Mouse (Mus musculus): ENCODE results near the gene Rarg. TPM values are rescaled to one million over a fixed set of nuclear protein-coding genes. Genes with fewer than 3 reads are reported as not detected.

The Rarg gene
- polyA plus RNA-seq, 1 experiment from 2014 or later = 5.9 TPM

DNA sequence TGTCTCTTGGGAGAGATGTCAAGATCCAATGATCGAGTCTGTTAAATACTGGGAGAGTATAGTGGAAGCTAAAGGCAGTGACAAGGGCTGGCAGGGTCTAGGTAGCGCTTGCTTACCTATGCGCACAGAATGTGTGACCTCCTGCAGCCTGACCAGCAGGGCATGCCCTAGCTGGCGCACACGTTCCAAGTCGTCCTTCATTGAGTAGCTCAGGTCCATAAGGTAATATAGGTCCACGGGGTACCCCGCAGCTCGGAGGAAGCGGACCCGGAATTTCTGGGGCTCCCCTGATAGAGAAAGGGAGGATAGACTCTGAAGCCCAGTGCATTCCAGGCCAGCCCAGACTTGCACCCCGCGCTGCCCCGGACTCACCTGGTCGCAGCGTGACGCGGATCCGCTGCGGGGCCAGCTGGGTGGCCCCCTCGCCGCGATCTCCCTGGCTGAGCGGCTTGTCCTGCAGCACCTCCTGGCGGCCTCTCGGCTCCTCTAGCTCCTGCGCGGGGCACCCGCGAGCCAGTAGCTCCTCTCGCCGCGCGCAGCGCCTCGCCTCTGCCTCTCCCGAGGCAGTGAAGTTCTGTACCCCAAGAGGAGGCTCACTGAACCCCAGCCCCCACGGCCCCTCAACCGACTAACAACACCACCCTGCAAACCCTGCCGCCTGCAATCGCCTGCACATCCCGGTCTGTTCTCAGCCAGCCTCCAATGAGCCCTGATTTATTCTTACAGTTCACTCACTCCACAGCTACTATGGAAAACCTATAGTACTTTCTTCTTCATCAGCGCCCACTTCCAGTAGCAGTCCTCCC is 32.9 kb downstream of the Rarg start:
- Histone ChIP-seq H3K4me1 (replicated peaks; ENCODE audit: control insufficient read depth, insufficient read depth, low read length) (no peaks in the 10 kb centered on the region), H3K27me3 (replicated peaks; ENCODE audit: control insufficient read depth, insufficient read depth, low read length) (no peaks in the 10 kb centered on the region; the same call in 1 of the 2 replicates), H3K4me3 (ENCODE audit: low read depth, low read length) (peak overlapping the region; percentile 38), H3K27ac (ENCODE audit: low read depth, low read length) (no peak overlapping the region), H3K36me3 (ENCODE audit: control insufficient read depth, insufficient read depth) (no peaks in the 10 kb centered on the region), H3K4me2 (replicated peaks; ENCODE audit: low read depth) (peak overlapping the region; percentile 90), H3K9ac (ENCODE audit: low read depth, low read length) (peak overlapping the region; percentile 45), H3K9me3 (ENCODE audit: control insufficient read depth) (no peaks in the 10 kb centered on the region)
- ATAC-seq = peak; percentile 79
- peak; percentile 95 for TF ChIP-seq CTCF (IDR thresholded peaks at IDR 0.05; ENCODE audit: low read depth)
- WGBS = 4% methylated on average over 37 of the region's 43 CpGs

GRCm38 (mm10) chr15:102222386-102222785 is 34.9 kb downstream of the Rarg start:
- Histone ChIP-seq H3K4me2 (replicated peaks; ENCODE audit: low read depth) (no peak overlapping the region), H3K27me3 (replicated peaks; ENCODE audit: control insufficient read depth, insufficient read depth, low read length) (no peaks in the 10 kb centered on the region; the same call in 1 of the 2 replicates), H3K4me1 (replicated peaks; ENCODE audit: control insufficient read depth, insufficient read depth, low read length) (no peaks in the 10 kb centered on the region), H3K4me3 (ENCODE audit: low read depth, low read length) (no peak overlapping the region), H3K36me3 (ENCODE audit: control insufficient read depth, insufficient read depth) (peaks cover 4% of the 10 kb centered on the region; the same call in 1 of the 2 replicates), H3K9me3 (ENCODE audit: control insufficient read depth) (no peaks in the 10 kb centered on the region), H3K9ac (ENCODE audit: low read depth, low read length) (no peak overlapping the region), H3K27ac (ENCODE audit: low read depth, low read length) (no peak overlapping the region)
- 65% methylated on average over 10 of the region's 10 CpGs for WGBS
- no peak for ATAC-seq
- peak; percentile 37 for TF ChIP-seq CTCF (IDR thresholded peaks at IDR 0.05; ENCODE audit: low read depth)

DNA sequence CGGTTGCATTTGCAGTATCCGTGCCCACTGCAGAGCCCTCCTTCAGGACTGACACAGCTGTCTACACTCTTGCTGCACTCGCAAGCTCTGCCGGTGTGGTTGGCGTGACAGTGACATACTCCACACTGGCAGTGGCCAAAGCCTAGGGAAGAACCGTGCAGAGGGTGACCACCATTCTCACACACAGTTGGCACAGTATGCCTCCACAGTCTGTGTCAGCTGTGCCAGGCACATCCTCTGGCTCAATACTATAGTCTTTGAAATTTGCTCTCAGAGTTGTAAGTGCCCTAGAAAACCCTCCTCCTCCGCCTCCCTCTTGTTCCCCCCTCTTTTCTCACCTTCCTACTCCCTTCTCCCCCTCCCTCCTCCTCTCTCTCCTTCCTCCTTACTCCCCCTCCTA is 40.0 kb downstream of the Rarg start:
- Histone ChIP-seq H3K4me3 (ENCODE audit: low read depth, low read length) (no peak overlapping the region), H3K9ac (ENCODE audit: low read depth, low read length) (no peak overlapping the region), H3K4me1 (replicated peaks; ENCODE audit: control insufficient read depth, insufficient read depth, low read length) (no peaks in the 10 kb centered on the region), H3K36me3 (ENCODE audit: control insufficient read depth, insufficient read depth) (peaks cover 45% of the 10 kb centered on the region), H3K27me3 (replicated peaks; ENCODE audit: control insufficient read depth, insufficient read depth, low read length) (no peaks in the 10 kb centered on the region), H3K27ac (ENCODE audit: low read depth, low read length) (no peak overlapping the region), H3K9me3 (ENCODE audit: control insufficient read depth) (no peaks in the 10 kb centered on the region), H3K4me2 (replicated peaks; ENCODE audit: low read depth) (no peak overlapping the region)
- ATAC-seq = no peak
- no peak for TF ChIP-seq CTCF (IDR thresholded peaks at IDR 0.05; ENCODE audit: low read depth)
- 91% methylated on average over 7 of the region's 7 CpGs for WGBS

DNA sequence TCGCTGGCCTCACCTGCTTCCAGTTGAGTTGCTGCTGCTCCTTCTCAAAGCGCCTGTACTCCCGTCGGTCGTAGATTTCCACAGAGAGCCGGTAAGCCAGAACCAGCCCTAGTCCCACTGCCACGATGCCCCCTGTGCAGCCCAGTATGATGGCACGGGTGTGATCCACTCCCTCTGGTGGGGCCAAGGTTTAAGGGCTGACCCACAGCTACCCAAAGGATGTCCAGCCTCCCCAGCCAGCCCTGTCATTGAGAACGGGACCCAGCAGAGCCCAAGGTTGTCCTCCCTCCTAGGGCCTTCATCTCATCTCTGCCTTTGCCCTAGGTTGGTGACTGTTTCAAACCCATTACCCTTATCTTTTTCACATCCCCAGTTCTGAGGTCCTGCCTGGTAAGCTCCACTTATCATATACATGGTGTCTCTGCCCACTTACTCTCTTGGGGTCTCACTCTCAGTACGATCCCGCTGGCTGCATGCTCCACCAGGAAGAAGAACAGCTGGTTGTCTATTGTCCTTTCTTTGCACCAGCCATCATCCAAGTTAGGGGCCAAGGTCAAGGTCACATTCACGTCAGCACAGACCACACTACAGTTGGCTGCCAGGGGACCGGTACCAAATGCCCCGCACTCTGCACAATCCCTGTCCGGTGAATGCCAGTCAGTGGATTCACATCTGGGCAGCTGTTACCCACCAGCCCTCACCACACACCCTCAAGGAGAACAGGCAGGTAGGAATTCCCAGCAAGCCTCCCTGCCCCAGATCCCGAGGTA is 40.7 kb downstream of the Rarg start:
- Histone ChIP-seq H3K4me1 (replicated peaks; ENCODE audit: control insufficient read depth, insufficient read depth, low read length) (no peaks in the 10 kb centered on the region), H3K27ac (ENCODE audit: low read depth, low read length) (no peak overlapping the region), H3K27me3 (replicated peaks; ENCODE audit: control insufficient read depth, insufficient read depth, low read length) (no peaks in the 10 kb centered on the region), H3K4me3 (ENCODE audit: low read depth, low read length) (no peak overlapping the region), H3K9me3 (ENCODE audit: control insufficient read depth) (no peaks in the 10 kb centered on the region), H3K9ac (ENCODE audit: low read depth, low read length) (no peak overlapping the region), H3K36me3 (ENCODE audit: control insufficient read depth, insufficient read depth) (peaks cover 51% of the 10 kb centered on the region), H3K4me2 (replicated peaks; ENCODE audit: low read depth) (no peak overlapping the region)
- ATAC-seq = no peak
- TF ChIP-seq CTCF (IDR thresholded peaks at IDR 0.05; ENCODE audit: low read depth) = no peak
- 81% methylated on average over 16 of the region's 16 CpGs for WGBS

DNA sequence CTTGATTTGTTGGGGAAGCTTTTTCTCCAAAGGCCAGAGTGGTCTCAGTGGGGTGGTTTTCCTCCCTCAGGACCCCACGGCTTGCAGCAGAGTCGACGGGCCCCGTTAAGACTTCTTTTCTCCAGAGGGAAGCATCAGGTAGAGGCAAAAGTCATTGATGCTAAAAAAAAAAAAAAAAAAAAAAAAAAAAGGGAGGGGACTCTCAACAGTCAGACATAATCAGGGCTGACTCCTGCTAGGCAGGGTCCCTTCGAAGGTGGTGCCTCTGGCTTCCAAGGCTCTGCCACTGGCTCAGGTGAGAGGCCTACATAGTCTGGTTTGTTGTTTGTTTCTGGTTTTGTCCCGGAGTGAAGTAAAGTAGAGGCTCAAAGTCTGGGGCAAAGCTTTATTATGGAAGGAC is 41.7 kb downstream of the Rarg start:
- Histone ChIP-seq H3K9me3 (ENCODE audit: control insufficient read depth) (no peaks in the 10 kb centered on the region), H3K4me3 (ENCODE audit: low read depth, low read length) (no peak overlapping the region), H3K36me3 (ENCODE audit: control insufficient read depth, insufficient read depth) (peaks cover 58% of the 10 kb centered on the region), H3K9ac (ENCODE audit: low read depth, low read length) (no peak overlapping the region), H3K4me2 (replicated peaks; ENCODE audit: low read depth) (no peak overlapping the region), H3K27ac (ENCODE audit: low read depth, low read length) (no peak overlapping the region), H3K4me1 (replicated peaks; ENCODE audit: control insufficient read depth, insufficient read depth, low read length) (no peaks in the 10 kb centered on the region), H3K27me3 (replicated peaks; ENCODE audit: control insufficient read depth, insufficient read depth, low read length) (no peaks in the 10 kb centered on the region)
- ATAC-seq = no peak
- WGBS = 71% methylated on average over 6 of the region's 6 CpGs
- no peak for TF ChIP-seq CTCF (IDR thresholded peaks at IDR 0.05; ENCODE audit: low read depth)

DNA sequence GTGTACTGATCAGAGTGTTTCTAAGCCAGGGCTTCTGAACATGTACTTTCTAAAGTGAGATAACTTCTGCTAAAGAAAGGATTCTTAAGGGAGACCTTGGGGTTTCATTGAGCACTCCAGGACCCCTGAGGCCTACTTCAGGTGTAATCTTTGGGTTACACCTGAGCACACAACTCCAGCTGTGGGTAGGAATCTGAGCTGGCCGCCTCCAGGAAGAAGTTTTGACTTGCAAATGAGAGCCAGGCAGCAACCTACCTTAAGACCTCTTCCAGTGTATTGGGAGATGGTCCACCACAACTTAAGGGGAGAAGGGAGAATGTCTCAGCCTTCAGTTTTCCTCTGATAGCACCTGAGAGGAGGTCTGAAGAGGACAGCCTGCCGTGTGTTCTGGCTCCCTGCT is 43.2 kb downstream of the Rarg start:
- H3K4me1 ChIP-seq (replicated peaks; ENCODE audit: control insufficient read depth, insufficient read depth, low read length) = no peaks in the 10 kb centered on the region
- no peaks in the 10 kb centered on the region for H3K27me3 ChIP-seq (replicated peaks; ENCODE audit: control insufficient read depth, insufficient read depth, low read length)
- no peak overlapping the region for H3K4me3 ChIP-seq (ENCODE audit: low read depth, low read length)
- no peak overlapping the region for H3K4me2 ChIP-seq (replicated peaks; ENCODE audit: low read depth)
- no peak for ATAC-seq
- peaks cover 68% of the 10 kb centered on the region for H3K36me3 ChIP-seq (ENCODE audit: control insufficient read depth, insufficient read depth)
- 53% methylated on average over 2 of the region's 2 CpGs for WGBS
- no peak overlapping the region for H3K9ac ChIP-seq (ENCODE audit: low read depth, low read length)
- no peak overlapping the region for H3K27ac ChIP-seq (ENCODE audit: low read depth, low read length)
- H3K9me3 ChIP-seq (ENCODE audit: control insufficient read depth) = no peaks in the 10 kb centered on the region
- no peak for TF ChIP-seq CTCF (IDR thresholded peaks at IDR 0.05; ENCODE audit: low read depth)

Data from intestine, postnatal 0 days (tissue).